Mouse (Mus musculus) lung, adult 18-20 months (tissue): ENCODE results near the gene Capn15.

Experiments
- DNase-seq, 2 experiments: peaks; one replicate each; pipeline ENCODE4 v3.0.0; 2022; ENCODE audit warnings: mixed read lengths in 2 of 2

Capn15 gene

GRCm38 (mm10) chr17:25985306-25986294, at the start of gene Capn15:
TSS of gene Capn15 (minus strand) at chr17:25985796.
- peak; percentile 94 to 96 for DNase-seq

GRCm38 (mm10) chr17:26032037-26032436, 46.4 kb upstream of the Capn15 start:
- no peak for DNase-seq

- DNase-seq = no peak
Observed at GRCm38 (mm10) chr17:26031583-26031982, 46.0 kb upstream of the Capn15 start.

- no peak for DNase-seq
Observed at GRCm38 (mm10) chr17:26028261-26028660, 42.7 kb upstream of the Capn15 start.

GRCm38 (mm10) chr17:26024674-26025073, 39.1 kb upstream of the Capn15 start:
- DNase-seq = no peak

- DNase-seq = no peak
Observed at GRCm38 (mm10) chr17:26023966-26024365, 38.4 kb upstream of the Capn15 start.

GRCm38 (mm10) chr17:26023181-26023580, 37.6 kb upstream of the Capn15 start:
- DNase-seq = no peak

GRCm38 (mm10) chr17:26021728-26022341, 36.2 kb upstream of the Capn15 start:
- no peak for DNase-seq

GRCm38 (mm10) chr17:26020848-26021347, 35.3 kb upstream of the Capn15 start:
- DNase-seq = no peak

GRCm38 (mm10) chr17:26018388-26018787, 32.8 kb upstream of the Capn15 start:
- DNase-seq = no peak

- no peak for DNase-seq
Observed at GRCm38 (mm10) chr17:26017949-26018348, 32.4 kb upstream of the Capn15 start.

- DNase-seq = no peak
Observed at GRCm38 (mm10) chr17:26017021-26017420, 31.4 kb upstream of the Capn15 start.

GRCm38 (mm10) chr17:26013711-26014110, 28.1 kb upstream of the Capn15 start:
- no peak for DNase-seq

GRCm38 (mm10) chr17:26011841-26012460, 26.4 kb upstream of the Capn15 start:
- DNase-seq = peak; percentile 73 to 78

- DNase-seq = peak; percentile 55 to 74
Observed at GRCm38 (mm10) chr17:26009540-26009939, 23.9 kb upstream of the Capn15 start.

GRCm38 (mm10) chr17:26008787-26009186, 23.2 kb upstream of the Capn15 start:
- no peak for DNase-seq

GRCm38 (mm10) chr17:26008331-26008730, 22.7 kb upstream of the Capn15 start:
- no peak for DNase-seq

- no peak for DNase-seq
Observed at GRCm38 (mm10) chr17:26007646-26008045, 22.1 kb upstream of the Capn15 start.

GRCm38 (mm10) chr17:26005731-26006450, 20.3 kb upstream of the Capn15 start:
- no peak for DNase-seq

- no peak for DNase-seq
Observed at GRCm38 (mm10) chr17:26004711-26005110, 19.1 kb upstream of the Capn15 start.

- no peak for DNase-seq
Observed at GRCm38 (mm10) chr17:26003864-26004263, 18.3 kb upstream of the Capn15 start.

- DNase-seq = no peak
Observed at GRCm38 (mm10) chr17:25998425-25998824, 12.8 kb upstream of the Capn15 start.

- no peak for DNase-seq
Observed at GRCm38 (mm10) chr17:25993489-25993888, 7.9 kb upstream of the Capn15 start.
